Mouse (Mus musculus) olfactory bulb, adult 2 months (tissue): ENCODE measurements around the gene Utp14b. TPM values are rescaled to one million over a fixed set of nuclear protein-coding genes. Genes with fewer than 3 reads are reported as not detected.

Experiments used
- H3K27ac ChIP-seq: fragments of 200-500 bp; 2 replicates; pipeline ENCODE4 v1.5.1; 2012; ENCODE audit warnings: low read depth, low read length; ENCODE audit not compliant: insufficient read depth
- H3K4me1 ChIP-seq: fragments of 200-500 bp; 2 replicates; pipeline ENCODE4 v1.6.1; 2012; ENCODE audit warnings: low read length; ENCODE audit not compliant: control insufficient read depth, insufficient read depth
- H3K4me3 ChIP-seq: fragments of 200-500 bp; 2 replicates; pipeline ENCODE4 v1.5.1; 2012; ENCODE audit warnings: mild to moderate bottlenecking, low read depth, low read length, moderate library complexity; ENCODE audit not compliant: insufficient read depth
- CTCF ChIP-seq: fragments of 200-500 bp; IDR thresholded peaks from 2 replicates; pipeline ENCODE4 v1.5.1; 2012; ENCODE audit warnings: low read depth, mild to moderate bottlenecking, low read length, moderate library complexity; ENCODE audit not compliant: insufficient read depth
- POLR2A ChIP-seq: fragments of 200-500 bp; IDR thresholded peaks from 2 replicates; pipeline ENCODE4 v1.6.1; 2012; ENCODE audit warnings: mild to moderate bottlenecking, low read depth, low read length, moderate library complexity; ENCODE audit not compliant: insufficient read depth
- WGBS: fragments of 180-500 bp; shearing (Covaris S2); methylation state at CpG from one replicate; pipeline ENCODE4 v1.1.7; 2018; 5-methylcytosine and 5-hydroxymethylcytosine counted together
- polyA plus RNA-seq: library from polyadenylated mRNA; stranded (reverse); fragments of >200 nt; gene quantifications from 2 replicates; pipeline ENCODE4 v1.2.4, GENCODE M21; 2012; ENCODE audit warnings: low replicate concordance; ENCODE audit not compliant: missing spikeins, insufficient read depth, insufficient read length

Gene Utp14b
- not detected in 2 replicates for polyA plus RNA-seq

GRCm38 (mm10) chr1:78657671-78658440, at the start of gene Utp14b, which contains the start of gene Acsl3:
Utp14b (plus strand) TSS chr1:78658038.
Acsl3 (plus strand) TSS chr1:78657825.
- no peaks in the 10 kb centered on the region for H3K4me1 ChIP-seq
- under 1% methylated on average over 103 of the region's 104 CpGs for WGBS
- TF ChIP-seq CTCF (no peak), POLR2A (peak; percentile 99)
- H3K4me3 ChIP-seq: peak within 1 kb of the TSS; percentile 98
- peak within 1 kb of the TSS; percentile 92 for H3K27ac ChIP-seq

- WGBS: 66% methylated on average over 12 of the region's 12 CpGs
- Histone ChIP-seq H3K4me3 (no peak overlapping the region), H3K27ac (no peak overlapping the region), H3K4me1 (no peaks in the 10 kb centered on the region)
- TF ChIP-seq POLR2A (no peak), CTCF (no peak)
These were observed 48.5 kb upstream of the Utp14b start for GRCm38 (mm10) chr1:78609134-78609907.

- no peak for TF ChIP-seq POLR2A
- TF ChIP-seq CTCF: no peak
- 70% methylated on average over 4 of the region's 4 CpGs for WGBS
- no peak overlapping the region for H3K4me3 ChIP-seq
- no peaks in the 10 kb centered on the region for H3K4me1 ChIP-seq
- no peak overlapping the region for H3K27ac ChIP-seq
These were observed 46.8 kb upstream of the Utp14b start for GRCm38 (mm10) chr1:78611039-78611438.

- TF ChIP-seq POLR2A (no peak), CTCF (no peak)
- Histone ChIP-seq H3K4me3 (no peak overlapping the region), H3K27ac (no peak overlapping the region), H3K4me1 (no peaks in the 10 kb centered on the region)
- WGBS: 88% methylated on average over 1 of the region's 1 CpGs
These were observed 44.9 kb upstream of the Utp14b start for GRCm38 (mm10) chr1:78612959-78613358.

- Histone ChIP-seq H3K4me3 (no peak overlapping the region), H3K27ac (no peak overlapping the region), H3K4me1 (0 out of 2 replicates have a peak, but pooled peaks cover 4% of the 10 kb centered on the region)
- TF ChIP-seq POLR2A: no peak
- TF ChIP-seq CTCF: no peak
- 92% methylated on average over 2 of the region's 2 CpGs for WGBS
These were observed 33.5 kb upstream of the Utp14b start for GRCm38 (mm10) chr1:78624352-78624751.

GRCm38 (mm10) chr1:78634486-78634885, 23.4 kb upstream of the Utp14b start:
- Histone ChIP-seq H3K27ac (no peak overlapping the region), H3K4me1 (no peaks in the 10 kb centered on the region), H3K4me3 (no peak overlapping the region)
- TF ChIP-seq CTCF (no peak), POLR2A (no peak)
- 74% methylated on average over 3 of the region's 3 CpGs for WGBS

GRCm38 (mm10) chr1:78640871-78641270, 17.0 kb upstream of the Utp14b start:
- H3K4me3 ChIP-seq: no peak overlapping the region
- no peak overlapping the region for H3K27ac ChIP-seq
- no peak for TF ChIP-seq CTCF
- TF ChIP-seq POLR2A: no peak
- no peaks in the 10 kb centered on the region for H3K4me1 ChIP-seq

GRCm38 (mm10) chr1:78641791-78642190, 16.0 kb upstream of the Utp14b start:
- 94% methylated on average over 3 of the region's 3 CpGs for WGBS
- TF ChIP-seq POLR2A: no peak
- no peak for TF ChIP-seq CTCF
- Histone ChIP-seq H3K4me3 (no peak overlapping the region), H3K4me1 (no peaks in the 10 kb centered on the region), H3K27ac (no peak overlapping the region)

- H3K27ac ChIP-seq: no peak overlapping the region
- no peak overlapping the region for H3K4me3 ChIP-seq
- no peaks in the 10 kb centered on the region for H3K4me1 ChIP-seq
- WGBS: 79% methylated on average over 2 of the region's 2 CpGs
- no peak for TF ChIP-seq POLR2A
- no peak for TF ChIP-seq CTCF
These were observed 15.6 kb upstream of the Utp14b start for GRCm38 (mm10) chr1:78642197-78642596.
